ENCODE assay signal across 21 mouse cellular contexts in genomic region chr1:128192369-128192768, GRCm38 (mm10). TPM values are rescaled to one million over a fixed set of nuclear protein-coding genes. Genes with fewer than 3 reads are reported as not detected.
A peak's percentile ranks its signal among the peaks of the same experiment; 100 is the strongest.
DNase-seq lines count a peak whose midpoint lies in the region; TF ChIP-seq lines count a peak whose summit lies in the region.
"Had no signal": no experiment of that assay in that cellular context is flagged by ENCODE, and none has a peak within 500 bp of the region (broad histone marks: within the 10 kb centered on the region; RNA-seq: fewer than 3 reads in every experiment).

No protein-coding gene starts in this region.

- TF ChIP-seq POLR2A in brain, embryonic 14.5 days (IDR thresholded peaks at IDR 0.05; ENCODE audit: borderline replicate concordance, extremely low read depth, insufficient read depth, insufficient read length, poor library complexity, severe bottlenecking), result no peak

- no peak for TF ChIP-seq CTCF in layer of hippocampus, adult 2 months (conservative IDR thresholded peaks at IDR 0.05)
- no peak for TF ChIP-seq CTCF in brain, embryonic 14.5 days (IDR thresholded peaks at IDR 0.05; ENCODE audit: borderline replicate concordance, extremely low read depth, insufficient read depth, insufficient read length)

- H3K27ac ChIP-seq in layer of hippocampus, adult 2 months, result 0 out of 2 replicates have a peak overlapping the region, but pooled peaks have one; percentile 6
- H3K27ac ChIP-seq: embryonic facial prominence, embryonic 13.5 days; heart, adult 2 months; heart, embryonic 10.5 days; heart, embryonic 13.5 days; hindbrain, embryonic 14.5 days; hindbrain, postnatal 0 days had no signal

- H3K4me3 ChIP-seq in layer of hippocampus, adult 2 months, result no peak overlapping the region
- H3K4me3 ChIP-seq: embryonic facial prominence, embryonic 13.5 days; heart, adult 2 months; heart, embryonic 10.5 days; heart, embryonic 13.5 days had no signal

- peak; percentile 6 for DNase-seq in embryo, embryonic 10 days (ENCODE audit: low spot score)
- no peak for DNase-seq in embryo, embryonic 9.5 days (ENCODE audit: extremely low spot score)
- DNase-seq in layer of hippocampus, adult 2 months (ENCODE audit: low spot score in 2 of 2), result no peak
- DNase-seq in layer of hippocampus, postnatal 10 days (ENCODE audit: low spot score in 2 of 2), result no peak
- peak; percentile 29 for DNase-seq in brain, embryonic 14.5 days (ENCODE audit: low read depth)
- DNase-seq in left cerebral cortex, adult 18-20 months (ENCODE audit: low spot score in 2 of 2), result no peak
- DNase-seq in adrenal gland, postnatal 10 days, result no peak
- DNase-seq: adrenal gland, postnatal 14 days; cerebellum, adult 18-20 months; cerebellum, adult 9-10 months; cerebellum, postnatal 14 days; gastrocnemius, postnatal 10 days; gastrocnemius, postnatal 36 days; heart, adult 2 months; heart, postnatal 14 days; heart, postnatal 4 days had no signal

RNA-seq across cellular contexts. Expression of gene Ubxn4, which starts 51.4 kb away (rescaled TPM):
- total RNA-seq in layer of hippocampus, adult 2 months (2021), result 10 to 100 TPM; 61.7 to 62.8 TPM
- total RNA-seq in layer of hippocampus, postnatal 10 days (2021), result 10 to 100 TPM; 58.8 to 63.6 TPM
- 46.6 and 51.6 TPM in 2 replicates for polyA plus RNA-seq in brain, embryonic 14.5 days (2012; rRNA removed)
- total RNA-seq in left cerebral cortex, adult 18-20 months (2021), result 10 to 100 TPM; 47.0 to 47.9 TPM
- total RNA-seq in adrenal gland, postnatal 10 days (2021), result 10 to 100 TPM; 53.5 to 57.1 TPM

Comparison
In these comparisons a context has a peak if more than half of its experiments do, and no peak if none do; other contexts are left out.
1. DNase-seq: peak in embryo, embryonic 10 days (single experiment) and brain, embryonic 14.5 days (single experiment); none in embryo, embryonic 9.5 days (single experiment), layer of hippocampus, adult 2 months (0 of 2), layer of hippocampus, postnatal 10 days (0 of 2), left cerebral cortex, adult 18-20 months (0 of 2) and adrenal gland, postnatal 10 days (single experiment).